Mouse (Mus musculus) kidney, postnatal 36 days (tissue): ENCODE measurements around the gene Pbxip1.

Experiments used
- DNase-seq, 2 experiments: peaks; one replicate each; pipeline ENCODE4 v3.0.0; 2021 to 2022; ENCODE audit warnings: mixed read lengths in 2 of 2

The Pbxip1 gene

GRCm38 (mm10) chr3:89434532-89434931 is 2.0 kb upstream of the Pbxip1 start:
- no peak for DNase-seq

- DNase-seq: no peak
Measured at GRCm38 (mm10) chr3:89435041-89435440, 1.5 kb upstream of the Pbxip1 start.

GRCm38 (mm10) chr3:89437269-89437668 is 763 bp downstream of the Pbxip1 start:
- DNase-seq: peak; percentile 38 to 44

- DNase-seq: no peak
Measured at GRCm38 (mm10) chr3:89440691-89441090, 4.2 kb downstream of the Pbxip1 start.

- DNase-seq: peak; percentile 54 to 76
Measured at GRCm38 (mm10) chr3:89448720-89449537, 12.4 kb downstream of the Pbxip1 start.

GRCm38 (mm10) chr3:89449541-89449940 is 13.0 kb downstream of the Pbxip1 start:
- peak; percentile 71 to 90 for DNase-seq

DNA sequence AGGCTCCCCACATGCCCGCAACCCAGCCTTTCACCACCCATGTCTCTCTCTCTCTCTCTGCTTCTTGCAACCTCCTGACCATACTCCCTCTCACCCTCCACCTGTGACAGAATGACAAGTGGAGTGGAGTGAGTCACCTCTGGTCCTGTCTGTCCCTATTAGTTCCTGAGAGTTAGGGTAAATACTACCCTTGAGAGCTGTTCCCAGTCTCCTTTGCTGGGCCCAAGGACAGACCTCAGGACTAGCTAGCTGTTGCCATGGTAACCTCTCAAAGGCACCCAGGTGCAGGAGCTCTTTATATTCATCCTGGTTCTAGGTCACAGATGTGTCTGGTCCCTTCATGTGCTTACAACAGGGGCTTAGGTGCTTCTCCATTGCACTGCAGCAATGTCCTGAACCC is 15.4 kb downstream of the Pbxip1 start:
- DNase-seq: no peak

DNA sequence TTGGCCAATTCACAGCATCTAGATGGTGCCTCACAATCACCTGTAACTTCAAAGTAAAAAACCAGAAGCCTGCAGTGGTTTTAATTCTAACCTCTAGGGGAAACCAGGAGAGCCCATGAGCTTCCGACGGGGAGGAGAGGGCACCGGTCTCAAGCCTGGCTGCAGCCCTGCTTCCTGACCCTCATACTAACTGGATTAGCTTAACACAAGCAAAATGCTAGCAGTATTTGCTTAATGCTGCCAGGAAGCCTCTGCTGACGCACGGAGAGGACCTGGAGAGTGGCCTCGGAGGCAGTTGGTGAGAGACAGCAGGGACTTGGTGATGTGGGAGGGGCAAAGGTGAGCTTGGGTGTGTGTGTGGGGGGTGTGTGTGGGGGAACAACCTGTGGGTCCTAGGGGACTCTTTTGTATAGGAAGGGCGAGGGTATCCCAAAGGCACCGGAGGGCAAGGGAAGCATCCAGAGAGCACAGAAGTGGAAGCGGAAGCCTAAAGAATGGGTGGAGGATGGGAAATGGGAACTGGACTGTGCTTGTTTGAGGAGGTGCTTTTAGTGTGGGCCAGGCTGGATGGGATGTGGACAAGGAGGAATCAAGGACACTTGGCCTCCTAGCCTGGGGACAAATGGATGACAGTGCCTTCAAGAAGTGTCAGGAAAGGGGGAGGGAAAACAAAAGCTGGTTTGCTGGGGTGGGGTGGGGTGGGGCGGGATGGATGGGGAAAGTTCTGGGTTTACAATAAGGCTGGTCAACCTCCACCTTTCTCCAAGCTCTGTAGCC is 18.1 kb downstream of the Pbxip1 start, which contains the start of gene Pmvk:
Gene Pmvk, plus strand, starts transcription at position 141 of the 777 bp plus-strand sequence.
- no peak for DNase-seq

GRCm38 (mm10) chr3:89455786-89456285 is 19.3 kb downstream of the Pbxip1 start:
- no peak for DNase-seq

DNA sequence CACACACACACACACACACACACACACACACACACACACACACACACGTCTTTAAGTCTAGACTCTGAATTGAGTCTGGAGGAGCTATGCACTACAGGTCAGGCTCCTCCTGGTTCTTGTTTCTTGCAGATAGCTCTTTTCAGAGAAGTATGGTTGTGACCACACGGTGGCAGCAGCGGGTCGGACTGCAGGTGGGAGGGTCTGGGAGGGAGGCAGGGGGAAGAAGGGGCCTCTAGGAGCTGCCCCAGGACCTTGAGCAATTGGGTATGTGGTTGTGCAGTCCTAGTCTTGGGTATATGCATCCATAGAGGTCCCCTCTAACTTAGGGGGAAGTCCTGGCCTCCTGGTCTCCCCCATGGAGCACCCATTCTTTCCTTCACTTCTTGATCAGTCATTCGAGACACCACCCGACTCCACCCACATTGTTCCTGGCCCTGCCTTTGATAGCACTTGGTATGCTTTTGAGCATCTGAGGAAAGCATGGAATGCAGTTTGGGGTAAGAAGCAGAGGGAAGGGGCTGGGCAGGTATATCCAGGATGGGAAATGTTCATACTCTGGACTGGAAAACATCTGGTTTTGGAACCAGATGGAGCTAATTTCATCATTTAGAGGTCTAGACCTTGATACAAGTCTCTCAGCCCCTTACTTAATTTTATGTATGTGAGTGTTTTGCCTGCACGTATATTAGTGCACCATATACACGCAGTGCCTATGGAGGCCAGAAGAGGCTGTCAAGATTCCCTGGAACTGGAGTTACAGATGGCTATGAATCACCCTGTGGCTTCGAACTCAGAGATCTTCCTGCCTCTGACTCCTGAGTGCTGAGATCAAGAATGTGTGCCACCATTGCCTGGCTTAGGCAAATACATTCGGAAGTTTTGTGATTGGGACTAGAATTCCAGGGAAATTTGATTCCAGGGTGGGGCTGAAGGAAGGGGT is 20.5 kb downstream of the Pbxip1 start:
- peak; percentile 66 to 91 for DNase-seq

DNA sequence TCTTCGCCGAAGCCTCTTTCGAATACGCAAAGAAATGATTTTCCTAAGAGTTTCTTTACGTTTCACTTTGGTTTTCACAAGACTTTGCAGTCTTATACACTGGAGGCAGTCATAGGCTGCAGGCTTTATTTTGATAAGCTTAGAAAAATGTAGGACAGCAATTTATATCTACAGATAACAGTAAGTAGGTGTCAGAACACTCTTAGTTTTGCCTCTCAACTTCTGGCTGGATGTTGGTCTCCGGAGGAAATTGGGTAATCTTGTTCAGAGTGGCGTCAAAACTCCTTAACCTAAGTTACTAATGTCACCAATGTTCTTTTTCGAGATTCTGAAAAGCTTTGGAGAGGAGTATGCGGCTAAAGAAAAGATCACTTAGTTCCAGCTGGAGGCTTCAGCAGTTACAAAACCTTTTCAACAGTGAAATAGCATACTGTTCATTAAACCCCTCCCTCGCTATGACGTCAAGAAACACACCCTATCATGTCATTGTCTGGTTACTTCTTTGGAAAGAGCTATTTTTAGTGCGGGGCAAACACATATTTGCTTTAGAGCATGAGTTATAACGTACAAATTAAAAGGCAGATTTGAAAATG is 22.0 kb downstream of the Pbxip1 start:
- no peak for DNase-seq

DNA sequence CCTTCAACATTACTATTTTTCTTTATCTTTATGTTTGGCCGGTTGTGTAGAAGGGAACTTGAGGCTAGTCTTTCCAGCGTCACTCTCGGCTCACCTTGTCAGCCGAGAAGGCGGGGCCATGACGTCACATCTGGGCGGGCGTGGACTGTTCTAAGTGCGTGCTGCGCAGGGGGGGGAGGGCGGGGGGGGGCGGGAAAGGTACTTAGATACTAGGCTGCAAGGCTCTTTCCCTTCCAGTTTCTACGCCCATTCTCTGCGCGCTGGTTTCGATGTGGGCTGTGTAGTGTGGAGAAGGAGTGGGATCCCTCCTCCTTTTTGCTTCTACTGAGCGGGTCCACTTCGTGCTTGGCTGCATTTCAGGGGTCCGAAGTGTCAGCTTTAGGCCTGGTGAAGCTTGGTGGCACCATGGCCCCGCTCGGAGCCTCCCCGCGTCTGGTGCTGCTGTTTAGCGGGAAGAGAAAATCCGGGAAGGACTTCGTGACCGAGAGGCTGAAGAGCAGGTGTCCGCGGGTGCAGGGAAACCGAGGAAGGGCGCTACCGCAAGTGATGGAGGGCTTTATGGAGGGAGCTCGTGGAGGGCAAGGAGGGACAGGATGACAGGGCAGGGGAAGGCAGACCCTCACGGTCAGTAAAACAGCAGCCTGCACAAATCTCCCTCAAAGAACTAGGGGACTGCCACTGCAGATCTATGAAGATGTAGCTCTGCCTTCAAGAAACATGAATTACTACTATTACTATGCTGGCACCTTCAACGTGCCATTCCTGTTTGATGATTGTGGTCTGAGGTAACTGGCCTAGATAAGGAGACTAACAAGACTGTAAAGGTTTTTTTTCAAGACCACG is 22.7 kb downstream of the Pbxip1 start:
- DNase-seq: peak; percentile 95 to 98

GRCm38 (mm10) chr3:89468268-89468667 is 31.8 kb downstream of the Pbxip1 start:
- no peak for DNase-seq

- no peak for DNase-seq
Measured at GRCm38 (mm10) chr3:89472280-89472679, 35.8 kb downstream of the Pbxip1 start.

DNA sequence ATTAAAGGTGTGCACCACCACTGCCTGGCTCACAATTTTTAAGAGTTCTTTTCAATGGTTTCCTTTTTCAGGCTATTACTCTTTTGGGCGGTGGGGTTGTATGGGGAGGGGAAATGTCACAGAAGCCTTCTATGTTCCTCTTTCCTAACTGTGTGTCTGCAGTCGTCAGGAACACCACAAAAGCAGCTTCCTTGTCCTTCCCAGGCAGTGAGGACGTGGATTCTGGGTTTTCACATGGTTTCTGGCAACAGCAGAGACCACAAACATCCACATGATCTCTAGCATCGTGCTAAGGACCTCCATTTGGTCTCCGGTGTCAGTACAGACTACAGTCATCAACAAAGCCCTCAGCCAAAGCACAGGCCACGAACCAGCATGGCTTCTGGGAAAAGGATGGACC is 37.3 kb downstream of the Pbxip1 start:
- DNase-seq: no peak

- DNase-seq: no peak
Measured at GRCm38 (mm10) chr3:89479055-89479454, 42.5 kb downstream of the Pbxip1 start.

- DNase-seq: peak in 1 of 2 experiments; percentile 58
Measured at GRCm38 (mm10) chr3:89481488-89481887, 45.0 kb downstream of the Pbxip1 start.

DNA sequence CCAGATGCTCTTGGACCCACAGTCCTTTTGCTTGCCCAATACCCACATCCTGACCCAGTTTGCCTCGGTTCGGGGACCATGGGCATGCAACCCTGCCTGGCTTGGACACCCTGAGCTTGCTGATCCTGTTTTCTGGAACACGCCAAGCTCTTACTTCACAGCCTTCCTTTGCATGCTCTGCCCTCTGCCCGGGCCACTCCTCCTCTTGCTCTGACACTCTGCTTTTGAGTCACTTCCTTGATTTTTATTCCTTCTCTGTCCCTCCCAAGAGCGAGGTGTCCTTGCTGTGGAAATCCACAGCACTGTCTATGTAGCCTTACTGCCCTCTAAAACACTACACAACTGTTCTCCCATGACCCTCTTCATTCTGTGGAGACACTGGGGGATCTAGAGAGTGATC is 45.7 kb downstream of the Pbxip1 start:
- DNase-seq: no peak

DNA sequence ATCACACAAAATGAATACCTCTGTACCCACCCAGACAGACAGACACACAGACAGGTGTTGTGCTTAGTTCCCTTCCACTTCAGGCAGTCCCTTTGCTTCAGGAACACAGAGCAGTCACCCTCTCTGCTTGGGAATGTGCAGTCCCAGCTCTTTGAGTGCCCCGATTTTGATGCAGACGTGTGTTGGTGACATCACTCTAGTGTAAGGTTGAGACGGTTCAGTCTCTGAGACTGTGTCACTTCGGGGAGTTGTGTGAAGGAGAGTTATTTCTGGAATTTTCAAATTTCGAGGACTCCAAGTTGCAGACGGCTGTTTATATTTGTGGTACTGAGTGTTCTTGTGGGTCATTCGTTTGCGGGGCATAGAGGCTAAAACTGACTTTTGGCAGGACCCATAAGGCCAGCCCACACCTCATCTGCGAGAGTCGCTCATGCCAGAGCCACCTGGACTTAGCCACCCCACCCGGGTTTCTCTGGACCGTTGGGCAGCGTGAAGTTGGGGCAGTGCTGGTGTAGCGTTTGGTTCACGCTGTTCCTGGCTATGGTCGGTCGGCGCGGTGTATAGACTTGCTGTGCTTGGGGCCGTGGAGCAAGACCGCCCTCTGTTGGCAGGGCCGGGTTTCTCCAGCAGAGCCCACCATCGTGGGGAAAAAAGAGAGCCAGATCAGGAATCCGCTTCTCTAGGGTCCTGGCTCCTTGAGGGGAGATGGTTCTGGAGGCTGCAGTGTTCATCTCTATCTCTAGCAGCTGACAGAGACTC is 48.4 kb downstream of the Pbxip1 start:
- DNase-seq: peak; percentile 73 to 90

DNA sequence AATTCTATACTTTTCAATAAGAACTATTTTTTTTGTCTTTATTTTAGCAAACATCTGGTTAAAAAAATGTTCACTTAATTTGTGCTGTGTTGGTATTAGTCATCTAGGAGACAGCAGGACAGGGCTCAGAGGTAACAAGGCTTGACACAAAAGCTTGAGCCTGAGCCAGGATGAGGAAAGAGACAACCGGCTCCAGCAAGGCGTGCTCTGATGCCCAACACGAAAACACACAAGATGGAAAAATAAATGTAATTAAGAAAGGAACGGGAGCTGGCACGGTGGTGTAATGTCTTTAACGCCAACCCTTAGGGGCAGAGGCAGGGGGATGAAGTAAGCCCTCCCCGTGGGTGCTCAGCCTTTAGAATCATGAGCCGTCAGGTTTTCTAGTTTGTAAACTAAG is 49.6 kb downstream of the Pbxip1 start:
- DNase-seq: no peak
